Mouse (Mus musculus): ENCODE results near the gene Klf17.

- TF ChIP-seq CTCF (IDR thresholded peaks at IDR 0.05; ENCODE audit: extremely low read depth, insufficient read depth, insufficient read length, insufficient replicate concordance) (no peak), POLR2A (IDR thresholded peaks at IDR 0.05; ENCODE audit: low read depth, low read length) (no peak)
Measured at GRCm38 (mm10) chr4:117786963-117787362, 21.5 kb upstream of the Klf17 start.
